Mouse (Mus musculus): Measurements from ENCODE around the gene Fance.

GRCm38 (mm10) chr17:28368449-28368848, 55.1 kb downstream of the Fance start:
- TF ChIP-seq POLR2A (IDR thresholded peaks at IDR 0.05; ENCODE audit: extremely low read depth, insufficient read depth, low read length): no peak
- TF ChIP-seq CTCF (IDR thresholded peaks at IDR 0.05; ENCODE audit: low read depth, low read length): peak; percentile 91

Measured in liver, adult 2 months (tissue).